Mouse (Mus musculus): ENCODE measurements at regions not wholly inside any gene's neighbourhood (a gene's known extent, or its start where the extent isn't known, plus 50 kb on each side); places are given as distances from the start of the nearest gene placed in this dataset.

- no peak overlapping the region for H3K27ac ChIP-seq
- H3K4me1 ChIP-seq, result no peaks in the 10 kb centered on the region
- ATAC-seq (ENCODE audit: insufficient read depth, low FRiP score, low read depth), result no peak
- H3K4me2 ChIP-seq, result no peak overlapping the region
- no peaks in the 10 kb centered on the region for H3K27me3 ChIP-seq (replicated peaks)
- no peak overlapping the region for H3K4me3 ChIP-seq (replicated peaks)
- no peak overlapping the region for H3K9ac ChIP-seq
- H3K36me3 ChIP-seq, result no peaks in the 10 kb centered on the region
- no peaks in the 10 kb centered on the region for H3K9me3 ChIP-seq
- WGBS, result 73% methylated on average over 8 of the region's 8 CpGs
These were observed 104.3 kb upstream of the Cpm start for GRCm38 (mm10) chr10:117524926-117525565.

- Histone ChIP-seq H3K4me3 (replicated peaks) (no peak overlapping the region), H3K27ac (no peak overlapping the region), H3K4me2 (no peak overlapping the region), H3K4me1 (no peaks in the 10 kb centered on the region), H3K27me3 (replicated peaks) (no peaks in the 10 kb centered on the region), H3K36me3 (no peaks in the 10 kb centered on the region), H3K9me3 (no peaks in the 10 kb centered on the region), H3K9ac (no peak overlapping the region)
- no peak for ATAC-seq (ENCODE audit: insufficient read depth, low FRiP score, low read depth)
- 78% methylated on average over 7 of the region's 7 CpGs for WGBS
These were observed 105.2 kb upstream of the Cpm start for GRCm38 (mm10) chr10:117524101-117524500.

GRCm38 (mm10) chr10:117522906-117523829 is 106.1 kb upstream of the Cpm start:
- Histone ChIP-seq H3K4me3 (replicated peaks) (no peak overlapping the region), H3K9ac (no peak overlapping the region), H3K27me3 (replicated peaks) (no peaks in the 10 kb centered on the region), H3K4me1 (no peaks in the 10 kb centered on the region), H3K27ac (no peak overlapping the region), H3K9me3 (no peaks in the 10 kb centered on the region), H3K36me3 (no peaks in the 10 kb centered on the region), H3K4me2 (no peak overlapping the region)
- WGBS, result 86% methylated on average over 10 of the region's 10 CpGs
- ATAC-seq (ENCODE audit: insufficient read depth, low FRiP score, low read depth), result no peak

GRCm38 (mm10) chr10:117522373-117522772 is 106.9 kb upstream of the Cpm start:
- H3K4me2 ChIP-seq, result no peak overlapping the region
- H3K36me3 ChIP-seq, result no peaks in the 10 kb centered on the region

GRCm38 (mm10) chr10:117521315-117522270 is 107.7 kb upstream of the Cpm start:
- no peak for ATAC-seq (ENCODE audit: insufficient read depth, low FRiP score, low read depth)
- Histone ChIP-seq H3K4me1 (no peaks in the 10 kb centered on the region), H3K27me3 (replicated peaks) (no peaks in the 10 kb centered on the region), H3K27ac (no peak overlapping the region), H3K36me3 (no peaks in the 10 kb centered on the region), H3K4me3 (replicated peaks) (no peak overlapping the region), H3K9ac (no peak overlapping the region), H3K4me2 (no peak overlapping the region), H3K9me3 (no peaks in the 10 kb centered on the region)
- WGBS, result 72% methylated on average over 23 of the region's 23 CpGs

More at GRCm38 (mm10) chr10:117522373-117522772, 106.9 kb upstream of the Cpm start:
- 74% methylated on average over 2 of the region's 3 CpGs for WGBS
- Histone ChIP-seq H3K4me3 (replicated peaks) (no peak overlapping the region), H3K27ac (no peak overlapping the region), H3K4me1 (no peaks in the 10 kb centered on the region), H3K9ac (no peak overlapping the region), H3K27me3 (replicated peaks) (no peaks in the 10 kb centered on the region), H3K9me3 (no peaks in the 10 kb centered on the region)
- ATAC-seq (ENCODE audit: insufficient read depth, low FRiP score, low read depth), result no peak

- Histone ChIP-seq H3K4me1 (no peaks in the 10 kb centered on the region), H3K27me3 (replicated peaks) (no peaks in the 10 kb centered on the region), H3K4me2 (no peak overlapping the region), H3K9me3 (no peaks in the 10 kb centered on the region), H3K27ac (no peak overlapping the region), H3K36me3 (no peaks in the 10 kb centered on the region), H3K9ac (no peak overlapping the region), H3K4me3 (replicated peaks) (no peak overlapping the region)
- ATAC-seq (ENCODE audit: insufficient read depth, low FRiP score, low read depth), result no peak
- 88% methylated on average over 8 of the region's 8 CpGs for WGBS
These were observed 108.6 kb upstream of the Cpm start for GRCm38 (mm10) chr10:117520536-117521314.

- 56% methylated on average over 8 of the region's 8 CpGs for WGBS
- ATAC-seq (ENCODE audit: insufficient read depth, low FRiP score, low read depth), result no peak
- H3K27ac ChIP-seq, result no peak overlapping the region
These were observed 109.4 kb upstream of the Cpm start for GRCm38 (mm10) chr10:117519670-117520535.

GRCm38 (mm10) chr10:117518793-117519669 is 110.3 kb upstream of the Cpm start:
- 61% methylated on average over 15 of the region's 15 CpGs for WGBS

More at GRCm38 (mm10) chr10:117519670-117520535, 109.4 kb upstream of the Cpm start:
- Histone ChIP-seq H3K9ac (no peak overlapping the region), H3K4me2 (no peak overlapping the region), H3K4me1 (no peaks in the 10 kb centered on the region), H3K9me3 (no peaks in the 10 kb centered on the region), H3K27me3 (replicated peaks) (no peaks in the 10 kb centered on the region), H3K4me3 (replicated peaks) (no peak overlapping the region), H3K36me3 (no peaks in the 10 kb centered on the region)

GRCm38 (mm10) chr10:117517800-117518770 is 111.2 kb upstream of the Cpm start:
- Histone ChIP-seq H3K27ac (no peak overlapping the region), H3K27me3 (replicated peaks) (no peaks in the 10 kb centered on the region), H3K9me3 (no peaks in the 10 kb centered on the region), H3K36me3 (no peaks in the 10 kb centered on the region), H3K4me3 (replicated peaks) (no peak overlapping the region), H3K9ac (no peak overlapping the region), H3K4me1 (no peaks in the 10 kb centered on the region), H3K4me2 (no peak overlapping the region)
- 39% methylated on average over 14 of the region's 14 CpGs for WGBS
- no peak for ATAC-seq (ENCODE audit: insufficient read depth, low FRiP score, low read depth)

More at GRCm38 (mm10) chr10:117518793-117519669, 110.3 kb upstream of the Cpm start:
- H3K4me2 ChIP-seq, result no peak overlapping the region
- H3K4me1 ChIP-seq, result no peaks in the 10 kb centered on the region
- H3K27ac ChIP-seq, result no peak overlapping the region
- H3K4me3 ChIP-seq (replicated peaks), result no peak overlapping the region
- H3K9ac ChIP-seq, result no peak overlapping the region
- H3K36me3 ChIP-seq, result no peaks in the 10 kb centered on the region
- no peaks in the 10 kb centered on the region for H3K9me3 ChIP-seq
- ATAC-seq (ENCODE audit: insufficient read depth, low FRiP score, low read depth), result no peak
- H3K27me3 ChIP-seq (replicated peaks), result no peaks in the 10 kb centered on the region
